Mouse (Mus musculus): ENCODE results near the gene Rgs6.

DNA sequence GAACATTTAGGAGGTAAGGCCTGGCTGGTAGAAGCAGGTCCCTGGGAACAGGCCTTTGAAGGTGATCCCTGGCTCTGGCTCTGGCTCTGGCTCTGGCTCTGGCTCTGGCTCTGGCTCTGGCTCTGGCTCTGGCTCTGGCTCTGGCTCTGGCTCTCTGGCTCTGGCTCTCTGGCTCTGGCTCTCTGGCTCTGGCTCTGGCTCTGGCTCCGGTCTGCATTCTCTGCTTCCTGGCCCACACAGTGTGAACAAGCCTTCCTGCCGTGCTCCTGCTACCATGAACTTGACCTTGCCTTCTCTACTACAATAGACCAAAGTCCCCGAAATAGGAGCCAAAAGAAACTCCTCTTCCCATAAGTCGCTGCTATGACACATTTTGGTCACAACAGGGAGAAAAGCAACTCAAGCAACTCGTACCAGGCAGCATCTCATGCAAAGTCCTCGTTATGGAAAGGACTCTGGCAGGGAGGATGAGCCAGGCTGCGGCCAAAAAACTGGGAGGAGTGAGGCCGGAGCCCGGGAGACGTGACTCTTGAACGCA lies 412.0 kb downstream of the Rgs6 start:
- TF ChIP-seq CTCF (conservative IDR thresholded peaks at IDR 0.05; ENCODE audit: low read length) (no peak), POU5F1 (IDR thresholded peaks at IDR 0.05; ENCODE audit: borderline replicate concordance, low read length) (no peak), NANOG (IDR thresholded peaks at IDR 0.05; ENCODE audit: borderline replicate concordance, low read length) (no peak)

All from E14TG2a.4 (cell line).